Mouse (Mus musculus) right cerebral cortex, postnatal 25 days (tissue): ENCODE measurements around the gene Lpar1.

Source experiments
- DNase-seq: peaks from one replicate; pipeline ENCODE4 v3.0.0; 2022

Lpar1 gene

GRCm38 (mm10) chr4:58506539-58507527 is 46.9 kb downstream of the Lpar1 start:
- no peak for DNase-seq

GRCm38 (mm10) chr4:58504250-58504649 is 49.4 kb downstream of the Lpar1 start:
- DNase-seq = no peak

GRCm38 (mm10) chr4:58501012-58501777 is 52.5 kb downstream of the Lpar1 start:
- no peak for DNase-seq

- no peak for DNase-seq
Observed at GRCm38 (mm10) chr4:58499831-58500230, 53.9 kb downstream of the Lpar1 start.

GRCm38 (mm10) chr4:58499241-58499640 is 54.5 kb downstream of the Lpar1 start:
- no peak for DNase-seq

- no peak for DNase-seq
Observed at GRCm38 (mm10) chr4:58498734-58499133, 55.0 kb downstream of the Lpar1 start.

- no peak for DNase-seq
Observed at GRCm38 (mm10) chr4:58497284-58497683, 56.4 kb downstream of the Lpar1 start.

GRCm38 (mm10) chr4:58496743-58497142 is 57.0 kb downstream of the Lpar1 start:
- no peak for DNase-seq

- no peak for DNase-seq
Observed at GRCm38 (mm10) chr4:58491742-58492141, 62.0 kb downstream of the Lpar1 start.

- DNase-seq = no peak
Observed at GRCm38 (mm10) chr4:58490374-58490773, 63.3 kb downstream of the Lpar1 start.

- DNase-seq = no peak
Observed at GRCm38 (mm10) chr4:58478564-58478963, 75.1 kb downstream of the Lpar1 start.

- DNase-seq = peak; percentile 65
Observed at GRCm38 (mm10) chr4:58477691-58478090, 76.0 kb downstream of the Lpar1 start.

- DNase-seq = no peak
Observed at GRCm38 (mm10) chr4:58471203-58471910, 82.3 kb downstream of the Lpar1 start.

GRCm38 (mm10) chr4:58469651-58470592 is 83.8 kb downstream of the Lpar1 start:
- DNase-seq = no peak

- no peak for DNase-seq
Observed at GRCm38 (mm10) chr4:58469035-58469434, 84.7 kb downstream of the Lpar1 start.

- DNase-seq = no peak
Observed at GRCm38 (mm10) chr4:58465586-58465985, 88.1 kb downstream of the Lpar1 start.

GRCm38 (mm10) chr4:58464390-58465164 is 89.1 kb downstream of the Lpar1 start:
- no peak for DNase-seq

GRCm38 (mm10) chr4:58462990-58463389 is 90.7 kb downstream of the Lpar1 start:
- no peak for DNase-seq

- no peak for DNase-seq
Observed at GRCm38 (mm10) chr4:58462586-58462985, 91.1 kb downstream of the Lpar1 start.

- no peak for DNase-seq
Observed at GRCm38 (mm10) chr4:58453334-58453733, 100.4 kb downstream of the Lpar1 start.

- DNase-seq = no peak
Observed at GRCm38 (mm10) chr4:58448825-58449224, 104.9 kb downstream of the Lpar1 start.
